Mouse (Mus musculus): ENCODE measurements around the gene Nipbl. TPM values are rescaled to one million over a fixed set of nuclear protein-coding genes. Genes with fewer than 3 reads are reported as not detected.
A peak's percentile ranks its signal among the peaks of the same experiment; 100 is the strongest.
"Not testable (repeated sequence)": the region's sequence is repeated elsewhere in the genome, so short reads cannot be mapped to it uniquely, and the experiment has no call there.

Gene Nipbl
- total RNA-seq, 2 experiments from 2014 or later: 45.2 to 69.1 TPM

DNA sequence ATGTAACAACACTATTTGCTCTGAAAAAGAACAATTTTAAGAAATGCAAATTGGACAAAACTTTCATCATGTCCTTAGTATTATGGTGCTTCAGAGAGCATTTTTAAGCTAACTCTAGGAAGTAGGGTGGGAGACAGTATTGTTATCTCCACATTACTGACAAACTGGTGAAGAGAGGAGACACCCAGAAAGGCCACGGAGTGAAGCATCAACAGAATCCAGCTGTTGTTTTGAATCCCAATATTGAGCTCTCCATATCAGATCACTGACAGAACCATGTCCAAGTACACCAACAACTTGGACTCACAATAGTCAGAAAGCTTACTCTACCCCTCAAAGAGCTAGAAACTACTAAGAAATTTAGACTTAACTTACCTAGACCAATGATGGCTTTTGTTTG lies 138.8 kb downstream of the Nipbl start:
- ATAC-seq (ENCODE audit: poor library complexity, severe bottlenecking): no peak

DNA sequence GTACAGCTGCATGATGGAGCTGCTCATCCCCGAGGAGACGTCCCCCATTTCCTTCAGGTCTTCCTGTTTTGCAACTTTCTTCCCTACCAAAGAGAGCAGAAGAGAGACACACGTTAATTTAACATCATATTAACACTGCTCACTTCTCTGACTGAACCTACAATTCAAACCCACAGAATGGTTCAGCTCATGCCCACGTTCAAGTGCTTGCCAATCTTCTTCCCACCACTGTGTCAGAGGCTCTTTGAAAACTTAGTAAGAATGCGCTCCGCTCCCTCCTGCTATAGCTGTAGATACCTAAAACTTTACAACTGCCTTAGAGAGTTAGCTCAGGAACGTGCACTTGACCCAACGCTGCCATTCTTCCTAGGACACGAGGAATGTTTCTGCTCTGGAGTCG lies 141.3 kb downstream of the Nipbl start:
- ATAC-seq (ENCODE audit: poor library complexity, severe bottlenecking): no peak

DNA sequence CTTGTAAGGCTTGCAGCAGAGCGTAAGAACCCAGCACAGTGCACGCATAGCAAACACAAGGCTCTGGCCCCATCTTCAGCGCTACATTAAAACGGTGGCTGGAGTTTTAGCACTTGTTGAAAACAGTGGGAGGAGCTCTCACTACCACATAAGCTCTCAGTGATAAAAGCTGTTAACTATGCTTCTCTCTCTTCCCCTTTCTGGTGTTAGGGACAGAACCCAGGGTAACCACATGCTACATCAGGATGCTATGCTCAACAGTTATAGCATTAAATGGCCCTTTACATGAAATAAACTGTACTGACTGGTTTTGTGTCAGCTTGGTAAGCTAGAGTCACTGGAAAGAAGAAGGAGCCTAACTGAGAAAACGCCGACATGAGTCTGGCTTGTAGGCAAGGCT lies 150.1 kb downstream of the Nipbl start:
- ATAC-seq (ENCODE audit: poor library complexity, severe bottlenecking): no peak

DNA sequence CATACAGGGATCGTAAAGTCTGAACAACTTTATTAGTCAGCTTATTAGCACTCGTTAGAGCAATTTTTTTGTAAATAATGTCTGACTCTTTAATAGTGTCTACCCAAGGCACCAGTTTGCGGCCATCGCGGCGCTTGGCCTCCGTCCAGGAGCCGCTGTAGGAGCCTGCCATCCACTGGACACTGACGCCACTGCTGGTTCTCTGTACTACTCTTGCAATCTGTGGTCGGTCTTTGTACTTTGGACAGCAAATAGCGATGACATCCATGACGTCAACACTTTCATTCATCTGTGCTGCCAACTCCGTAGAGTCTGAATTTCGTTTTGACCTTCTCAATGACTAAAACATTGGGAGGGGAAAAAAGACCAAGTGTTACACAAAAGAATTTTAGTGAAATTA lies 153.0 kb downstream of the Nipbl start:
- no peak for ATAC-seq (ENCODE audit: poor library complexity, severe bottlenecking)

DNA sequence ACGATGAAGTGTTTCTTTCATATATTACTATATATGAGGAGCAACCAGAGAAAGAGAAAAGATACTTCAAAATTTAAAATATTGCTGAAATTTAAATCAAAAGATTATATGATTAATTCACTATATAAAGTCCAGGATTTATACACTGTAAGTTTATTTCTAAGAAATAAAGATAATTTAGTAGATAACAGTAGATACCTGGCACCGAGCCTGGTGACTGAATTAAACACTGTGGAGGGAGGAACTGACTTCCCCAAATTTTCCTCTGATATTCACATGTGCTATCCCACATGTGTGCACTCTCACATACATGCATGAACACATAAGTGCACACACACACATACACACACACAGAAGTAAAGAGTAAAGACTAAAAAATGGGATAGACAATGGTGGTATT lies 162.1 kb downstream of the Nipbl start:
- ATAC-seq (ENCODE audit: poor library complexity, severe bottlenecking): no peak

DNA sequence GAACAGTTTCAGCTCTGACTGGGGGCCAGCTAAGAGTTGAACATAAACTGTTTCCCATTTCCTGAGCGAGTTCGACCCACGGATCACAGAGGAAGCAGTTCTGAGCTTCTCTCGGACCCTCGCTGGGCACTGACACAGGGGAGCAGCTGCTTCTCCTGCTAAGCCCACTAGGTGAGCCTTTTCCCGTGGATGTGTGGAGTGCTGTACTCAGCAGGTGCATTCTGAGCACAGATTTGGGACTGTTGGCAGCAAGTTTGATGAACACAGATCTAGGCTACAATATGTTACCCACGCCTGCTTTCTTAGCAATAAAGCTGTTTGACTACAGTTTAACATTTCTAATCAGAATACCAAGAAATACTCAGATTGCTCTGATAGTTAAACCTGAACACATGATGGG lies 162.6 kb downstream of the Nipbl start:
- ATAC-seq (ENCODE audit: poor library complexity, severe bottlenecking): no peak

DNA sequence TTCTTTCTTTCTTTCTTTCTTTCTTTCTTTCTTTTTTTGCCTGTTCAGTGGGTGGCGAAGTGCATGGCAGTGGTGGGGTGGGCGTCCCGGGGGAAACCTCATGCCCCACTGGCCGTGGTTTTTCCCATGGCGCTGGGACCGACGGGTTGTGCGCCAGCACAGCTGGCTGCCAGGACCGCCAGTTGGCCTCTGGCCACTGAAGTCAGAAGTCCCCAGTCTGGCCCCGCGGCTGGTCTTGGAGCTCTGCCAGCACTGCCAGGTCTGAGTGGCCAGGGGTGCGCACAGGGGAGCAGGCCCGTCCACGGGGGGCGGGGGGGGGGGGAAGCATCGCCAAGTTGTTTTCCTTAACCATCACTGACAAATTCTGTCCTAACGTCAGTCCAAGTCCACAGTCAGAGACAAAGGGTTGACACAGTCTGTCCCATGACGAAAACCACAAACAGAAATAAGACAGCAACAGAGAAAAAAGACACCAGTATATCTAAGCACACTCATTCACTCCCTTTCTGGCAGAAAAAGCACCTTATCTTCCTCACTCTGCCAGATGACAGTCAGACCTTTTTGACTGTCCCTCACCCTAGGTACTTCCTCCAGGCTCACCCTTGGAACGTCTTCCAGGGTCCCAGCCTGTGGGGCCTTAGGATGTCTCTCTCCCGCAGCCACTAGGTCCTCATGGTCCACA lies 164.2 kb downstream of the Nipbl start:
- ATAC-seq (ENCODE audit: poor library complexity, severe bottlenecking): peak; percentile 10; the same call in 1 of the 2 replicates

DNA sequence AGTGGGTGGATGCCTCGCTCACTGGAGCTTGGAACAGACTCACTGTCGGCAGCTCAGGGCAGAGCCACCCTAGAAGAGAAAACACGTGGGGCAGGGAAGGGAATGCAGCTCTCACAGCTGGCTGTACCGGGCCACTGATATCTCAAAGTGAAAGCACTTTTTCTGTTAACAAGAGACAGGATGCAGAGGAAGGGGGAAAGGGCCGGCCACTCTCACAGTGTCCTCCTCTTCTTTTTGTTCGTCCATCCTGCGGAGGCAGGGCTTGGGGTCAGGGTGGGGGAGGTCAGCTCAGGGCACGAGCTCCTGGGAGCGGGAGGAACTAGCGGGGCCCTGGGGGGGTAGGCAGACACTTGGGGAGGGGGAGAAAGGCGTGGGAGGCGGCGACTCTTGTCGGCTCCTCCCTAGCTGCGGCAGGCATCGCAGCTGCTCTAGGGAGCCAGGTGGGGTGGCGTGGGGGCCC lies 164.9 kb downstream of the Nipbl start:
- ATAC-seq (ENCODE audit: poor library complexity, severe bottlenecking): peak; percentile 64

DNA sequence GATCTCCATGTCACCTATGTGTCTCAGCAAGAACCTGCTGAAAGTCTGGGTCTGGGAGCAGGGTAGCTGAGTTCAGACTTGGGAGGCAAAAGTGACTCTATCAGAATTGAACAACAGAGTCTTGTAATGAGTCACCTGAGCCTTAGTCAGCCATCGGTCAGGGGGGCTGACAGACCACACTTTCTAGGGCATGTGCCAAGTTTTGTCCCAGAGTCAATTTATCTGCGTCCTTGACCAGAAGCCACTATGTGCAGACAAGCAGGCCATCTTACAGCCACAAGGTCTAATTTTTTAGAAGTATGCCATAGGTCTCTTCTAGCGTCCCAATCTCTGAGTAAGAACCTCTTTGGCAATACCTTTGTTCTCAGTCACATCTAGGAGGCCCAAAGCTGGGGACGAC lies 166.3 kb downstream of the Nipbl start:
- ATAC-seq (ENCODE audit: poor library complexity, severe bottlenecking): not testable (repeated sequence)

DNA sequence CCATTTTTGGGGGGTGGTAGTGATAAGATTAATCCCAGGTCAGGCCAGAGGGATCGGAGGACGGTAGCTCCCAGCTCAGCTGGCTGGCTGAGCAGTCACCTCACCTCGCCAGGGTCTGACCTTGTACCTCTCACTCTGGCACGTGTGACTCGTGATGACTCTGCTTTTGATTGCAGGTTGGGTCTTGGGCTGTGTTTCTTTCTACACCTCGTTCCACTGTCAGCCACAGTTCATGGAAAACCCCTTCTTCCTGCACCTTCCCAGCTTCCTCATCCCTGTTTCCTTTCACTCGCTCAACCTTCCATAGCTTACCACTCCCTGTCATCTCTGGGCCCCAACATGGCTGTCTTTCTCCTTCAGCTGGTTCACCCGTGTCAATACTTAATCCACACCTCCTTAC lies 172.3 kb downstream of the Nipbl start:
- ATAC-seq (ENCODE audit: poor library complexity, severe bottlenecking): no peak

DNA sequence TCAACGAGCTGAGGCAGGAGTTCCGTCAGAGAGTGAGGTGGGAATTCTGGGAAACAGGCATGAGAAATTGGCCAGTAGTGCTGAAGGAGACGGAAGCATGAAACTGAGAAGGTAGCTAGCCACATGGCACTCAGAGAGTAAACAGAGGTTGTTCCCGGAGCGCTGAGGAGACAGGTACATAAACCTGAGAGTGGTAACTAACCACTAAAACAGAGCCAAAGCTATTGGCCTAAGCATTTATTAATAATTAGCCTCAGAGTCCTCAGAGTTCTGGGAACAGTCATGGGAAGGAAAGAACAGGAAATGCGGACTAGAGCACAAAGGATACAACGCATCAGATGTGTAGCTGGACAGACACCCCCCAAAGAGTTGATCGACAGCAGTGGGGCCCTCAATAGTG lies 176.0 kb downstream of the Nipbl start:
- ATAC-seq (ENCODE audit: poor library complexity, severe bottlenecking): no peak

DNA sequence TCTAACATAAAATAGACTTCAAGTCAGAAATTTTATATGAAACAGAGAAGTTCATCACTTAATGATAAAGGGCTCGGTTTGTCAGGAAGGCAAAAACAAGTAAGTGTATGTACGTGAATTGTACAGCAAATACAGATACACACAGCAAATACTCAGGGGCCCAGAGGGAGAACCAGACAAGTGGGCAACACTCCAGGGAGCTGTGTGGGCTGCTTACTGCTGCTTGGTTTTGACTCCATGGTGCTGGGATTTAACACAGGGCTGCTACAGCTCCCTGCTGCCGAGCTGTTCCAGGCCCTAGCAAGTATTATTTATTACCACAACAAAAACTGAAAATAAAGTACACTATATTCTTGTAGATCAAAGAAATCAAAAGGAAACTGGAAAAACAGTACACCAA lies 177.1 kb downstream of the Nipbl start:
- no peak for ATAC-seq (ENCODE audit: poor library complexity, severe bottlenecking)

DNA sequence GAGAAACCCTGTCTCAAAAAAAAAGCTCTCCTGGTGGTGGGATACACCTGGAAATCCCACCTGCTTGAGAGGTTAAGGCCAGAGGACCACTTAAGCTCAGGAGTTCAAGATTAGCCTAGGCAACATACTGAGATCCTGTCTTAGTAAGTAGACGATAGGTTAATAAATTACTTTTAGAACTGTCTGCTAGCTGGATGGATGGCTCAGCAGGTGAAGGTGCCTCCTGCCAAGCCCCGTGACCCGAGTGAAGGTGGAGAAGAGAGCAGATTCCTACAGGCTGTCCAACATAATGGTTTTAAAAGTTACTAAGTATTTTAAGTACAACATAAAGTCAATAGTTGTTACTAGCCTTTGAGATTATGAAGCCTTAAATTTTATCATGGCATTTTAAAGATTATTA lies 178.3 kb downstream of the Nipbl start:
- no peak for ATAC-seq (ENCODE audit: poor library complexity, severe bottlenecking)

Other genes with a start within 250 kb of the Nipbl start
- gene Gm2310, start 75.5 kb upstream of the Nipbl start, total RNA-seq (2015): not detected in 2 replicates
- not detected in 2 replicates for gene Gm2310, start 75.5 kb upstream of the Nipbl start, total RNA-seq (2017)

Measured in megakaryocyte, adult 5-6 weeks (primary cell).